Mouse (Mus musculus) heart, postnatal 36 days (tissue): ENCODE measurements around the gene Garnl3. TPM values are rescaled to one million over a fixed set of nuclear protein-coding genes. Genes with fewer than 3 reads are reported as not detected.
"Not testable (repeated sequence)": the region's sequence is repeated elsewhere in the genome, so short reads cannot be mapped to it uniquely, and the experiment has no call there.

Experiments
- DNase-seq, 2 experiments: peaks; one replicate each; pipeline ENCODE4 v3.0.0; 2021 to 2022
- intact Hi-C: fragments of 180-260 bp; cut with DNase I; formaldehyde crosslinking; loops from one replicate; pipeline ENCODE4 v1.15.1; 2025
- total RNA-seq, 2 experiments: library from RNA; stranded (reverse); gene quantifications; 2 replicates each; pipeline ENCODE4 v1.2.3; 2021

The Garnl3 gene
- total RNA-seq, 2 experiments from 2014 or later = 3.1 to 4.7 TPM

- DNase-seq = no peak
- intact Hi-C loops = no loop called here
These were observed 40.6 kb downstream of the Garnl3 start for GRCm38 (mm10) chr2:33090620-33091520.

- intact Hi-C loops, DNase-seq: not testable (repeated sequence)
These were observed 41.4 kb downstream of the Garnl3 start for GRCm38 (mm10) chr2:33090033-33090400.

GRCm38 (mm10) chr2:33089356-33090032 lies 42.0 kb downstream of the Garnl3 start:
- intact Hi-C loops = no loop called here
- DNase-seq = no peak

- intact Hi-C loops = no loop called here
- no peak for DNase-seq
These were observed 44.6 kb downstream of the Garnl3 start for GRCm38 (mm10) chr2:33086671-33087363.

- intact Hi-C loops = no loop called here
- no peak for DNase-seq
These were observed 45.3 kb downstream of the Garnl3 start for GRCm38 (mm10) chr2:33086016-33086596.

- no peak for DNase-seq
- intact Hi-C loops = no loop called here
These were observed 47.2 kb downstream of the Garnl3 start for GRCm38 (mm10) chr2:33084221-33084620.

- no peak for DNase-seq
- intact Hi-C loops = no loop called here
These were observed 51.3 kb downstream of the Garnl3 start for GRCm38 (mm10) chr2:33080166-33080565.

- intact Hi-C loops = no loop called here
- DNase-seq = no peak
These were observed 54.2 kb downstream of the Garnl3 start for GRCm38 (mm10) chr2:33077252-33077651.

GRCm38 (mm10) chr2:33074931-33075330 lies 56.5 kb downstream of the Garnl3 start:
- intact Hi-C loops = no loop called here

GRCm38 (mm10) chr2:33074188-33074587 lies 57.3 kb downstream of the Garnl3 start:
- no peak for DNase-seq
- intact Hi-C loops = no loop called here

More at GRCm38 (mm10) chr2:33074931-33075330, 56.5 kb downstream of the Garnl3 start:
- DNase-seq = no peak

GRCm38 (mm10) chr2:33072333-33072732 lies 59.1 kb downstream of the Garnl3 start:
- no peak for DNase-seq
- intact Hi-C loops = no loop called here

GRCm38 (mm10) chr2:33065610-33066009 lies 65.8 kb downstream of the Garnl3 start:
- peak in 1 of 2 experiments; percentile 19 for DNase-seq
- intact Hi-C loops = no loop called here

- intact Hi-C loops = no loop called here
- DNase-seq = no peak
These were observed 68.7 kb downstream of the Garnl3 start for GRCm38 (mm10) chr2:33062744-33063143.

- intact Hi-C loops = no loop called here
- peak; percentile 23 to 37 for DNase-seq
These were observed 72.5 kb downstream of the Garnl3 start for GRCm38 (mm10) chr2:33058926-33059325.

GRCm38 (mm10) chr2:33057514-33057913 lies 73.9 kb downstream of the Garnl3 start:
- DNase-seq = peak; percentile 16 to 37
- intact Hi-C loops = no loop called here

- no peak for DNase-seq
- intact Hi-C loops = no loop called here
These were observed 77.5 kb downstream of the Garnl3 start for GRCm38 (mm10) chr2:33053966-33054365.

GRCm38 (mm10) chr2:33047360-33047759 lies 84.1 kb downstream of the Garnl3 start:
- intact Hi-C loops = no loop called here
- no peak for DNase-seq

- intact Hi-C loops = no loop called here
These were observed 84.5 kb downstream of the Garnl3 start for GRCm38 (mm10) chr2:33046919-33047318.

GRCm38 (mm10) chr2:33045899-33046298 lies 85.6 kb downstream of the Garnl3 start:
- no peak for DNase-seq
- intact Hi-C loops = no loop called here

More at GRCm38 (mm10) chr2:33046919-33047318, 84.5 kb downstream of the Garnl3 start:
- no peak for DNase-seq

GRCm38 (mm10) chr2:33042781-33043180 lies 88.7 kb downstream of the Garnl3 start:
- intact Hi-C loops = no loop called here
- no peak for DNase-seq

GRCm38 (mm10) chr2:33041571-33041970 lies 89.9 kb downstream of the Garnl3 start:
- DNase-seq = no peak
- intact Hi-C loops = no loop called here
